ENCODE assay signal across 20 mouse cellular contexts in genomic region chr9:47628550-47628949, GRCm38 (mm10).
"Had no signal": no experiment of that assay in that cellular context is flagged by ENCODE, and none has a peak within 500 bp of the region (broad histone marks: within the 10 kb centered on the region; RNA-seq: fewer than 3 reads in every experiment).

No protein-coding gene starts in this region.

- H3K27ac ChIP-seq: midbrain, embryonic 13.5 days; midbrain, embryonic 15.5 days; neural tube, embryonic 13.5 days; neural tube, embryonic 15.5 days; stomach, embryonic 15.5 days; stomach, postnatal 0 days had no signal

- H3K4me3 ChIP-seq: megakaryocyte, embryonic 14.5 days; midbrain, embryonic 13.5 days; midbrain, embryonic 15.5 days; myocyte; neural tube, embryonic 13.5 days; neural tube, embryonic 15.5 days; stomach, embryonic 15.5 days had no signal

- DNase-seq: lung, embryonic 14.5 days; lung, postnatal 10 days; lung, postnatal 4 days; retina, postnatal 1 day; right cerebral cortex, adult 18-20 months; right cerebral cortex, postnatal 25 days; right cerebral cortex, postnatal 4 days; spleen, adult 18-20 months; thymus, adult 2 months; thymus, postnatal 25 days; thymus, postnatal 4 days had no signal

- H3K4me1 ChIP-seq: megakaryocyte, embryonic 14.5 days had no signal

- H3K9ac ChIP-seq: lung, embryonic 14.5 days; midbrain, embryonic 13.5 days; midbrain, embryonic 15.5 days; neural tube, embryonic 13.5 days; neural tube, embryonic 15.5 days; stomach, embryonic 15.5 days had no signal

- H3K27me3 ChIP-seq: megakaryocyte, embryonic 14.5 days; midbrain, embryonic 13.5 days; midbrain, embryonic 15.5 days; neural tube, embryonic 13.5 days; neural tube, embryonic 15.5 days; stomach, embryonic 15.5 days had no signal

- H3K36me3 ChIP-seq: midbrain, embryonic 13.5 days; midbrain, embryonic 15.5 days; neural tube, embryonic 13.5 days; neural tube, embryonic 15.5 days; stomach, embryonic 15.5 days had no signal

- ATAC-seq: midbrain, embryonic 13.5 days; midbrain, embryonic 15.5 days had no signal

- H3K9me3 ChIP-seq: midbrain, embryonic 13.5 days; midbrain, embryonic 15.5 days; neural tube, embryonic 13.5 days; neural tube, embryonic 15.5 days; stomach, embryonic 15.5 days had no signal

- H3K4me2 ChIP-seq: lung, embryonic 14.5 days; midbrain, embryonic 11.5 days; midbrain, embryonic 13.5 days; midbrain, embryonic 15.5 days; neural tube, embryonic 13.5 days; neural tube, embryonic 15.5 days; stomach, embryonic 15.5 days had no signal
